Mouse (Mus musculus): ENCODE measurements at regions not wholly inside any gene's neighbourhood (a gene's known extent, or its start where the extent isn't known, plus 50 kb on each side); places are given as distances from the start of the nearest gene placed in this dataset.

- no peak for DNase-seq (ENCODE audit: low read depth, low spot score)
Observed at GRCm38 (mm10) chr12:27619616-27620015, 277.2 kb upstream of the Sox11 start.

GRCm38 (mm10) chr12:27604061-27604679 lies 261.8 kb upstream of the Sox11 start:
- DNase-seq (ENCODE audit: low read depth, low spot score) = no peak

GRCm38 (mm10) chr12:27599149-27599548 lies 256.8 kb upstream of the Sox11 start:
- peak; percentile 21 for DNase-seq (ENCODE audit: low read depth, low spot score)

- DNase-seq (ENCODE audit: low read depth, low spot score) = no peak
Observed at GRCm38 (mm10) chr12:27597878-27598277, 255.5 kb upstream of the Sox11 start.

- no peak for DNase-seq (ENCODE audit: low read depth, low spot score)
Observed at GRCm38 (mm10) chr12:27597322-27597721, 254.9 kb upstream of the Sox11 start.

GRCm38 (mm10) chr12:27595576-27595975 lies 253.2 kb upstream of the Sox11 start:
- no peak for DNase-seq (ENCODE audit: low read depth, low spot score)

- DNase-seq (ENCODE audit: low read depth, low spot score) = no peak
Observed at GRCm38 (mm10) chr12:27593436-27593835, 251.1 kb upstream of the Sox11 start.

GRCm38 (mm10) chr12:27576109-27576700 lies 233.8 kb upstream of the Sox11 start:
- DNase-seq (ENCODE audit: low read depth, low spot score) = no peak

- no peak for DNase-seq (ENCODE audit: low read depth, low spot score)
Observed at GRCm38 (mm10) chr12:27575629-27576028, 233.3 kb upstream of the Sox11 start.

GRCm38 (mm10) chr12:27567250-27567649 lies 224.9 kb upstream of the Sox11 start:
- no peak for DNase-seq (ENCODE audit: low read depth, low spot score)

GRCm38 (mm10) chr12:27565965-27566507 lies 223.7 kb upstream of the Sox11 start:
- DNase-seq (ENCODE audit: low read depth, low spot score) = no peak

GRCm38 (mm10) chr12:27564641-27565306 lies 222.4 kb upstream of the Sox11 start:
- no peak for DNase-seq (ENCODE audit: low read depth, low spot score)

- DNase-seq (ENCODE audit: low read depth, low spot score) = no peak
Observed at GRCm38 (mm10) chr12:27563900-27564299, 221.5 kb upstream of the Sox11 start.

- no peak for DNase-seq (ENCODE audit: low read depth, low spot score)
Observed at GRCm38 (mm10) chr12:27552809-27553208, 210.4 kb upstream of the Sox11 start.

GRCm38 (mm10) chr12:27538210-27538609 lies 195.8 kb upstream of the Sox11 start:
- no peak for DNase-seq (ENCODE audit: low read depth, low spot score)

GRCm38 (mm10) chr12:27537507-27537906 lies 195.1 kb upstream of the Sox11 start:
- DNase-seq (ENCODE audit: low read depth, low spot score) = no peak

- DNase-seq (ENCODE audit: low read depth, low spot score) = no peak
Observed at GRCm38 (mm10) chr12:27537017-27537416, 194.6 kb upstream of the Sox11 start.

GRCm38 (mm10) chr12:27525604-27526003 lies 183.2 kb upstream of the Sox11 start:
- DNase-seq (ENCODE audit: low read depth, low spot score) = no peak

GRCm38 (mm10) chr12:27513253-27513652 lies 170.9 kb upstream of the Sox11 start:
- DNase-seq (ENCODE audit: low read depth, low spot score) = no peak

- no peak for DNase-seq (ENCODE audit: low read depth, low spot score)
Observed at GRCm38 (mm10) chr12:27508226-27508560, 165.8 kb upstream of the Sox11 start.

GRCm38 (mm10) chr12:27507523-27508225 lies 165.3 kb upstream of the Sox11 start:
- DNase-seq (ENCODE audit: low read depth, low spot score) = no peak

Data from retina, postnatal 7 days (tissue).